Mouse (Mus musculus) fibroblast of lung, adult 2 months (primary cell): ENCODE measurements around the gene Adgrb3.
"Not testable (repeated sequence)": the region's sequence is repeated elsewhere in the genome, so short reads cannot be mapped to it uniquely, and the experiment has no call there.

Experiments
- DNase-seq: peaks from one replicate; pipeline ENCODE4 v3.0.0-alpha.2; 2011; ENCODE audit warnings: low read depth

Adgrb3 gene

GRCm38 (mm10) chr1:25510321-25511055 is 319.0 kb downstream of the Adgrb3 start:
- no peak for DNase-seq

- no peak for DNase-seq
These were observed 325.2 kb downstream of the Adgrb3 start for GRCm38 (mm10) chr1:25504313-25504712.

GRCm38 (mm10) chr1:25503524-25503923 is 326.0 kb downstream of the Adgrb3 start:
- DNase-seq, result no peak

GRCm38 (mm10) chr1:25495202-25495914 is 334.1 kb downstream of the Adgrb3 start:
- DNase-seq, result no peak

GRCm38 (mm10) chr1:25491503-25491902 is 338.0 kb downstream of the Adgrb3 start:
- DNase-seq, result no peak

- no peak for DNase-seq
These were observed 339.3 kb downstream of the Adgrb3 start for GRCm38 (mm10) chr1:25490174-25490573.

GRCm38 (mm10) chr1:25475699-25476098 is 353.8 kb downstream of the Adgrb3 start:
- no peak for DNase-seq

GRCm38 (mm10) chr1:25474469-25474868 is 355.0 kb downstream of the Adgrb3 start:
- DNase-seq, result no peak

- DNase-seq, result not testable (repeated sequence)
These were observed 357.9 kb downstream of the Adgrb3 start for GRCm38 (mm10) chr1:25471612-25472011.

- no peak for DNase-seq
These were observed 366.9 kb downstream of the Adgrb3 start for GRCm38 (mm10) chr1:25462612-25463011.

- DNase-seq, result no peak
These were observed 394.0 kb downstream of the Adgrb3 start for GRCm38 (mm10) chr1:25435506-25435905.

GRCm38 (mm10) chr1:25430219-25430862 is 399.2 kb downstream of the Adgrb3 start:
- no peak for DNase-seq

GRCm38 (mm10) chr1:25420701-25421100 is 408.8 kb downstream of the Adgrb3 start:
- no peak for DNase-seq

- no peak for DNase-seq
These were observed 410.1 kb downstream of the Adgrb3 start for GRCm38 (mm10) chr1:25419378-25419777.

- DNase-seq, result no peak
These were observed 414.4 kb downstream of the Adgrb3 start for GRCm38 (mm10) chr1:25415084-25415483.

- DNase-seq, result no peak
These were observed 465.3 kb downstream of the Adgrb3 start for GRCm38 (mm10) chr1:25364186-25364585.

GRCm38 (mm10) chr1:25358554-25358953 is 471.0 kb downstream of the Adgrb3 start:
- no peak for DNase-seq

- DNase-seq, result no peak
These were observed 474.0 kb downstream of the Adgrb3 start for GRCm38 (mm10) chr1:25355486-25355885.

GRCm38 (mm10) chr1:25344876-25345275 is 484.6 kb downstream of the Adgrb3 start:
- no peak for DNase-seq

GRCm38 (mm10) chr1:25325406-25325805 is 504.1 kb downstream of the Adgrb3 start:
- DNase-seq, result no peak

- DNase-seq, result no peak
These were observed 512.4 kb downstream of the Adgrb3 start for GRCm38 (mm10) chr1:25317142-25317541.

GRCm38 (mm10) chr1:25312344-25312743 is 517.2 kb downstream of the Adgrb3 start:
- DNase-seq, result no peak

- no peak for DNase-seq
These were observed 519.4 kb downstream of the Adgrb3 start for GRCm38 (mm10) chr1:25310066-25310465.
